Mouse (Mus musculus) embryo, embryonic 10.5 days (tissue): ENCODE data around the gene Jph2.

Experiments
- DNase-seq: peaks from one replicate; pipeline ENCODE4 v3.0.0-alpha.2; 2015; ENCODE audit warnings: low spot score

The Jph2 gene

DNA sequence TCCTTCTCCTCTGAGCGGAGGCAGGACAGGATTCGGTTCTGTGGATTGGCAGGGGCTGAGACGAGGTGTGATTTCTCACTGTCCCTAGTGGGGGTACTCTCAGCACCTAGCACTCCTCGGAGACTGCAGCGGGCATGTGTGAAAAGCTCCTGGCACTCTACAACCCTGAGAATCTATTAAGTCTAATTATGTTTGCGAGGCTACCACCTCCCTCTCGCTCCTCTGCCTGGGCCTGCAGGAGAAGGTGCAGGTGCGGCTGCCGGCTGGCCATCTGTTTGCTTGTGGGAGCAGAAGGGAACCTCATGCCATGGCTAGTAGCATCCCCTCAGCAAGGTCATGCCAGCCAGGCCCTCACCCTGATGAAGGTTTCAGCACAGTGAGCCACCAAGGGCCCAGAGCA is 94.8 kb downstream of the Jph2 start:
- no peak for DNase-seq

DNA sequence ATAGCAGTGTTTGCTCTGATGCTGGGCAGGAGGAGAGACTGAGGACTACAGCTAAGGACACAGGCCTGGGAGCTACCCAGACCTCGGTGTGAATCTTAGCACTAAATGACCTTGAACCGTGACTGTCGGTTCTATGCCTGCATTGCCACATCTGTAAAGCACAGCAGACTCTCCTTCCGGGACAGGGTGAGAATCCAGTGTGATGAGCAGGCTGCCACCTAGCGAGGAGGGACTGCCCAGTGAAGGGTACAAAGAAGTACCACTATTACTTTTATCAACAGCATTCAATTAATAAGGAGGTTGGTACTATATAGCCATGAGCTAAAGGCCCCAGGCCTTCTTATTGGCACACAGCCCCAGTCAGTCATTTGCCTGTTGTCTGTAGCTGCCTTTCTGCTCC is 96.2 kb downstream of the Jph2 start:
- DNase-seq: no peak

DNA sequence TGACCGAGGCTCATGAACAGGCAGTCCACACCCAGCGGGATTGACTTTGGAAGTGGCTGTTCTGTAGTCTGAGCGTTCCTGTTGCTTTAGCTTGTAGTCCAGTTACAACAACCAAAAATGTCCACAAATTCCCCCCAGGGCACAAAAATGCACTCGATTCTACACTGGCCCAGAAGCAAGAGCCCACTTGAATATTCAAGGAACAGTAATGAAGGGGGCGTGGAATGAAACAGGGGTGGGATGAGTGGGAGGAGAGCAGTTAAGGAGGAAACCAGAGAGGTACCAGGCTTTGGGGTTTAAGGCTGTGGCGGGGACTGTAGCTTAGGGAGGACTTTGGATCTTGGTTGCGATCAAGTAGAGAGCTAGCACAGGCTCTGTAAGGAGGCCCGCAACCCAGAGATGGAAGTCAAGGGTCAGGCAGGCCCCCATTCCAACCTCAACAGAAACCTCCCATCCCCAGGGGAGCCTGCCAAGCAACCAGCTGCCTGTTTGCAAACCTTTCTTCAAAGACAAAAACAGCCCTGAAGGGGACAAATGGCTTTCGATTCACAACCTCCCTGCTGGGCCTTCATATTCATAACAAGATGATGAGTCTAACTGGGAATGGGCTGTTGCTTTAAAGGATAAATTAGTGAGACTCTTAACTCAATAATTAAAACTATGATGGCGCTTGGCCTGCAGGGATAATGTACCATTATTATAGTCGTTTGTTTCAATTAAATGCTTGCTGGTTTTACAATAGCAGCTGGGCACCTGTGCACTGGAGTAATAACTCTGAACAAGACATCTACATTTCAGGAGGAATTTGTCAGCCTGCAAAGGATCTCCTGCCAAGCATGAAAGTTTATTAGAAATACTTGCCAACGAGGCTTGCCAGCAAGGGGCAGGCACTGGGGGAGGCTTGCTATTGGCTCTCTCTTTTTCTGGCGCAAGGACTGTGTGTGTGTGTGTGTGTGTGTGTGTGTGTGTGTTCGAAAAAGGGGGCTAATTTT is 97.4 kb downstream of the Jph2 start:
- peak; percentile 52 for DNase-seq

DNA sequence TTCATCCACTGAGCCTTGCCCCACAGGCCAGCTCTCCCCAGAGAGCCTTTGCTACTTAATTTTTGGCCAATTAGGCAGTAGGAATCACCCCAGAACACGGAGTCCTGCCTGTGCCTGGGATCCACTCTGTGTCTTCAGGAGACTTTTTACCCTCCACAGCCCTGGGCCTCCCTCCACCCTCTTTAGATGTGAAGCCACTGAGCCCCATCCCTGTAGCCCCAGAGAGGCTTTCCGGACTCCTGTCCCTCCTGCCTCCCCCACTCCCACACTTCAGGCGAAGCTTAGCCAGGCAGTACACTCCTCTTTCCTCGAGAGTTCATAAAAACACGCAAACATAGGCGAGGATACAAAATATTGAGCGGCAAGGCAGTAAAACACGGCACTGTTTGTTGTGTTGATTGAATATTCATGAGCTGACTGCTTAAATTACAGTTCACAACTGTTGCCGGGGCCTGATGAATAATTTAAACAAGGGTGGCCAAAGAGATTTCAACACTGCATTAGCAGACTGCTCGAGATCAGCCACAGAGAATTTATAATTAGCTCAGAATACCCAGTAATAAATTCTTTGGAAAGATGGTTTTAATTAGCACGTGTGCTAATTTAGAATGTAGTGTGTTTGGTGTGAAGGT is 100.7 kb downstream of the Jph2 start:
- no peak for DNase-seq

DNA sequence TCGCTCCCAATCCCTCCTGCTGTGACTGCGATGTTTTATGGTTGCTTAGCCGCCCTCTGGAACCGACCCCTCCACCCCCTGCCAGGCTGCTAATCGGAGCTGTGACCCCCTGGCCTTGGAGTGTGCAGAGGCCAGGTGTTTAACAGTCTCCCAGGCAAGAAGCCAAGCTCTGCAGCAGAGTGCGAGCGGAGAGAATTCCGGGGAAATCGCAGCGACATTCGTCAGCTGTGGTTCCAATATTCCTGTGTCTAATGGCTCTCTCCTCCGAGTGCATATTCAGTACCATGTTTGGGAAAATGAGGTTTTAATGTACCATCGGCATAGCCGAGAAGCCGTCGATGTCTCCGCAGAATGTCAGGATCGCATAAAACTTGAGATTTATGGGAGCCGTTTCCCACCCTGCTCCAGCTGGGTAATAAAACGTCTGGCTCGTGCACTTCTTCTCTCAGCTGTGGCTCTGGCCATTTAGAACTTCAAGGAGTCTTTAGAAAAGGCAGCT is 108.9 kb downstream of the Jph2 start:
- peak; percentile 77 for DNase-seq
